Mouse (Mus musculus): ENCODE data around the gene Cdkn1c.

Gene Cdkn1c

GRCm38 (mm10) chr7:143437894-143438581 lies 22.8 kb downstream of the Cdkn1c start:
- TF ChIP-seq NANOG (IDR thresholded peaks at IDR 0.05; ENCODE audit: borderline replicate concordance, low read length) (no peak), POU5F1 (IDR thresholded peaks at IDR 0.05; ENCODE audit: borderline replicate concordance, low read length) (no peak), CTCF (conservative IDR thresholded peaks at IDR 0.05; ENCODE audit: low read length) (no peak)

GRCm38 (mm10) chr7:143437231-143437893 lies 23.5 kb downstream of the Cdkn1c start:
- peak overlapping the region; percentile 72 for H3K4me3 ChIP-seq (replicated peaks; ENCODE audit: low read length)
- TF ChIP-seq POU5F1 (IDR thresholded peaks at IDR 0.05; ENCODE audit: borderline replicate concordance, low read length) (no peak), NANOG (IDR thresholded peaks at IDR 0.05; ENCODE audit: borderline replicate concordance, low read length) (no peak), CTCF (conservative IDR thresholded peaks at IDR 0.05; ENCODE audit: low read length) (no peak)
- H3K27me3 ChIP-seq (ENCODE audit: insufficient read depth, low read length) = peaks cover 97% of the 10 kb centered on the region
- H3K4me1 ChIP-seq (replicated peaks; ENCODE audit: low read depth, low read length) = peaks cover 73% of the 10 kb centered on the region
- H3K9me3 ChIP-seq (ENCODE audit: low read length) = peaks cover 4% of the 10 kb centered on the region; the same call in 1 of the 2 replicates
- no peaks in the 10 kb centered on the region for H3K36me3 ChIP-seq (ENCODE audit: insufficient read depth, low read length)

More at GRCm38 (mm10) chr7:143437894-143438581, 22.8 kb downstream of the Cdkn1c start:
- peaks cover 72% of the 10 kb centered on the region for H3K4me1 ChIP-seq (replicated peaks; ENCODE audit: low read depth, low read length)
- H3K9me3 ChIP-seq (ENCODE audit: low read length) = peaks cover 4% of the 10 kb centered on the region; the same call in 1 of the 2 replicates
- H3K36me3 ChIP-seq (ENCODE audit: insufficient read depth, low read length) = no peaks in the 10 kb centered on the region
- H3K4me3 ChIP-seq (replicated peaks; ENCODE audit: low read length) = peak overlapping the region; percentile 72
- peaks cover 97% of the 10 kb centered on the region for H3K27me3 ChIP-seq (ENCODE audit: insufficient read depth, low read length)

DNA sequence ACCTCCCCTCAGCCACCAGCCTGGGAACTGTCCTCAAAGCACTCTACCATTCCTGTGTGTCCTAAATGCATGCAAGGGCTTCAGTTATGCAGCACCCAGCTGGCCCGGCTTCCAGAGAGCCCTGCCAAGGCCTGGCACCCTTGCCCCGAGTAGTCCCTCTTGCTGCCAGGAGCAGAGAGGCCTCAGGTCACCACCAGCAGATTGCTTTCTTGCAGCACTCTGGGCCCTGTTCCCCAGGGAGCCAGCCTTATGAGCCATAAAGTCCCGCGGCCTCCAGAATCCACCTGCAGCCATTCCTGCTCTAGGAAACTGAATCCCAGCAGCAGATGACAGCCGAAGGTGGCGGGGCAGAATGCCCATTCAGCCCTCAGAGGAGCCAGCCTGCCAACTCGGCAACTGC lies 27.5 kb downstream of the Cdkn1c start:
- H3K4me1 ChIP-seq (replicated peaks; ENCODE audit: low read depth, low read length) = peaks cover 49% of the 10 kb centered on the region
- no peak for TF ChIP-seq CTCF (conservative IDR thresholded peaks at IDR 0.05; ENCODE audit: low read length)
- no peak for TF ChIP-seq POU5F1 (IDR thresholded peaks at IDR 0.05; ENCODE audit: borderline replicate concordance, low read length)
- no peak for TF ChIP-seq NANOG (IDR thresholded peaks at IDR 0.05; ENCODE audit: borderline replicate concordance, low read length)
- no peak overlapping the region; the same call in 1 of the 2 replicates for H3K4me3 ChIP-seq (replicated peaks; ENCODE audit: low read length)
- no peaks in the 10 kb centered on the region for H3K36me3 ChIP-seq (ENCODE audit: insufficient read depth, low read length)
- H3K9me3 ChIP-seq (ENCODE audit: low read length) = no peaks in the 10 kb centered on the region
- peaks cover 96% of the 10 kb centered on the region for H3K27me3 ChIP-seq (ENCODE audit: insufficient read depth, low read length)

DNA sequence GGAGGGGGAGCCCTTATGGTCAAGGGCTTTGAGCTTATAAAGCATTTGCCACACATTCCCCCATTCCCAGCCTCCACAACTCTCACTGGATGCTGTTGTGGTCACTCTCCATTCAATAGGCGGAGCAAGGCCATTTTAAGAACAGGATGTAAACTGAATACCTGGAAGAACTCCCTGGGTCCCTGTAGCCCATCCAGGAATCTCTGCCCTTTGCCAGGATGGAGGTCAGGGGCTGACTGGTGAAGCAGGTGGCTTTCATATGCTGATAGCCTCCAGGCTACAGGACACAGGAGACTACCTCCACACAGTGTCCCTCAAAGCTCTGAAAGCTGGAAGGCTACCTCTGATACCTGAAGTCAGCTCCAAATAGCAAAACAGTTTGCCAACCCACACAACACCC lies 28.2 kb downstream of the Cdkn1c start:
- TF ChIP-seq CTCF (conservative IDR thresholded peaks at IDR 0.05; ENCODE audit: low read length) (no peak), NANOG (IDR thresholded peaks at IDR 0.05; ENCODE audit: borderline replicate concordance, low read length) (no peak), POU5F1 (IDR thresholded peaks at IDR 0.05; ENCODE audit: borderline replicate concordance, low read length) (no peak)
- Histone ChIP-seq H3K9me3 (ENCODE audit: low read length) (no peaks in the 10 kb centered on the region), H3K4me3 (replicated peaks; ENCODE audit: low read length) (no peak overlapping the region), H3K36me3 (ENCODE audit: insufficient read depth, low read length) (no peaks in the 10 kb centered on the region), H3K4me1 (replicated peaks; ENCODE audit: low read depth, low read length) (peaks cover 49% of the 10 kb centered on the region), H3K27me3 (ENCODE audit: insufficient read depth, low read length) (peaks cover 99% of the 10 kb centered on the region)

GRCm38 (mm10) chr7:143428814-143429499 lies 31.9 kb downstream of the Cdkn1c start:
- H3K4me1 ChIP-seq (replicated peaks; ENCODE audit: low read depth, low read length) = peaks cover 31% of the 10 kb centered on the region
- H3K9me3 ChIP-seq (ENCODE audit: low read length) = peaks cover 13% of the 10 kb centered on the region
- H3K36me3 ChIP-seq (ENCODE audit: insufficient read depth, low read length) = no peaks in the 10 kb centered on the region
- H3K4me3 ChIP-seq (replicated peaks; ENCODE audit: low read length) = no peak overlapping the region
- TF ChIP-seq NANOG (IDR thresholded peaks at IDR 0.05; ENCODE audit: borderline replicate concordance, low read length) = no peak
- no peak for TF ChIP-seq POU5F1 (IDR thresholded peaks at IDR 0.05; ENCODE audit: borderline replicate concordance, low read length)
- TF ChIP-seq CTCF (conservative IDR thresholded peaks at IDR 0.05; ENCODE audit: low read length) = no peak
- H3K27me3 ChIP-seq (ENCODE audit: insufficient read depth, low read length) = peaks cover 99% of the 10 kb centered on the region

DNA sequence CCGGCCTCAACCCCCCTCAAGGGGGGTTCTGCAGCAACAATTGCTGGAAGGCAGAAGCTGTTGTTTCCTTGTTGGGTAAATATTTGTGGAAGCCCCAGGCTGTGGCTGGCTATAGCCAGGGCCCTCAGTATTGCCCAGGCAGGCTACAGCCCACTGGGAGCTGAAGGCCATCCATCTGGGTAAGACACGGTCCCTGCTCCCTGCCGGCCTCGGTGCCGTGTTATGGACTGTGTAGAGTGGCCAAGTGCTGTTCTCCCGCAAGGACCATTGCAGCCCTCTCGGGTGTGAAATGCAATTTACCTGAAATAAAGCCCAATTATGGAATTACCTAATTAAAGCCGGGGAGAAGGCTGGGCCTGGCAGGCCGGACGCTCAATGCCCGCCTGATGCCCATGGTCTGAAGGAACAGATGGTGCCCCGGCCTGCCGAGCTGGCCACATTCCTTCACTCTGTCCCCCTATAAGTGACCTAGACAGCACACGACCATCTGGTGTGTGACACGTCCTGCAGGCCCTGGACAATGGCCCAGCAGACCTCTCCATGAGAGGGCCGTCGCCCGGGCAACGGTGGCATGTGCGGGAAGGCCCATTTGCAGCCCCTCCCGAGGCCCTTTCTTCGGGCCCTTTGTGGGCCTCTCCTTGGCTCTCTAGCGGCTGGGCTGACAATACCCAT lies 32.6 kb downstream of the Cdkn1c start:
- no peak overlapping the region for H3K4me3 ChIP-seq (replicated peaks; ENCODE audit: low read length)
- peaks cover 18% of the 10 kb centered on the region for H3K9me3 ChIP-seq (ENCODE audit: low read length)
- H3K27me3 ChIP-seq (ENCODE audit: insufficient read depth, low read length) = peaks cover 99% of the 10 kb centered on the region
- H3K4me1 ChIP-seq (replicated peaks; ENCODE audit: low read depth, low read length) = peaks cover 24% of the 10 kb centered on the region
- TF ChIP-seq CTCF (conservative IDR thresholded peaks at IDR 0.05; ENCODE audit: low read length) (no peak), NANOG (IDR thresholded peaks at IDR 0.05; ENCODE audit: borderline replicate concordance, low read length) (no peak), POU5F1 (IDR thresholded peaks at IDR 0.05; ENCODE audit: borderline replicate concordance, low read length) (no peak)
- H3K36me3 ChIP-seq (ENCODE audit: insufficient read depth, low read length) = no peaks in the 10 kb centered on the region

- Histone ChIP-seq H3K36me3 (ENCODE audit: insufficient read depth, low read length) (no peaks in the 10 kb centered on the region), H3K27me3 (ENCODE audit: insufficient read depth, low read length) (peaks cover 94% of the 10 kb centered on the region), H3K9me3 (ENCODE audit: low read length) (peaks cover 17% of the 10 kb centered on the region), H3K4me3 (replicated peaks; ENCODE audit: low read length) (no peak overlapping the region), H3K4me1 (replicated peaks; ENCODE audit: low read depth, low read length) (peaks cover 16% of the 10 kb centered on the region)
- TF ChIP-seq POU5F1 (IDR thresholded peaks at IDR 0.05; ENCODE audit: borderline replicate concordance, low read length) = no peak
- no peak for TF ChIP-seq NANOG (IDR thresholded peaks at IDR 0.05; ENCODE audit: borderline replicate concordance, low read length)
- TF ChIP-seq CTCF (conservative IDR thresholded peaks at IDR 0.05; ENCODE audit: low read length) = no peak
Measured at GRCm38 (mm10) chr7:143419585-143420160, 41.2 kb downstream of the Cdkn1c start.

Measured in E14TG2a.4 (cell line).